Mouse (Mus musculus): ENCODE data around the gene Sfrp4.
"Not testable (repeated sequence)": the region's sequence is repeated elsewhere in the genome, so short reads cannot be mapped to it uniquely, and the experiment has no call there.

Gene Sfrp4

GRCm38 (mm10) chr13:19622573-19623227 is at the start of gene Sfrp4:
Gene Sfrp4, plus strand, starts transcription at chr13:19623104.
- peak; percentile 35 to 66 for DNase-seq (ENCODE audit: low spot score in 2 of 2)

GRCm38 (mm10) chr13:19574723-19575122 is 48.2 kb upstream of the Sfrp4 start:
- DNase-seq (ENCODE audit: low spot score in 2 of 2) = not testable (repeated sequence)

GRCm38 (mm10) chr13:19575947-19576346 is 47.0 kb upstream of the Sfrp4 start:
- DNase-seq (ENCODE audit: low spot score in 2 of 2) = no peak

GRCm38 (mm10) chr13:19590996-19591759 is 31.7 kb upstream of the Sfrp4 start:
- DNase-seq (ENCODE audit: low spot score in 2 of 2) = no peak

- no peak for DNase-seq (ENCODE audit: low spot score in 2 of 2)
Observed at GRCm38 (mm10) chr13:19595141-19595540, 27.8 kb upstream of the Sfrp4 start.

- DNase-seq (ENCODE audit: low spot score in 2 of 2) = no peak
Observed at GRCm38 (mm10) chr13:19599242-19599641, 23.7 kb upstream of the Sfrp4 start.

GRCm38 (mm10) chr13:19602531-19602930 is 20.4 kb upstream of the Sfrp4 start:
- no peak for DNase-seq (ENCODE audit: low spot score in 2 of 2)

GRCm38 (mm10) chr13:19603719-19604118 is 19.2 kb upstream of the Sfrp4 start:
- DNase-seq (ENCODE audit: low spot score in 2 of 2) = no peak

- DNase-seq (ENCODE audit: low spot score in 2 of 2) = no peak
Observed at GRCm38 (mm10) chr13:19604916-19605315, 18.0 kb upstream of the Sfrp4 start.

GRCm38 (mm10) chr13:19608120-19608519 is 14.8 kb upstream of the Sfrp4 start:
- DNase-seq (ENCODE audit: low spot score in 2 of 2) = no peak

GRCm38 (mm10) chr13:19612348-19612747 is 10.6 kb upstream of the Sfrp4 start:
- DNase-seq (ENCODE audit: low spot score in 2 of 2) = no peak

- DNase-seq (ENCODE audit: low spot score in 2 of 2) = no peak
Observed at GRCm38 (mm10) chr13:19612963-19613362, 9.9 kb upstream of the Sfrp4 start.

- DNase-seq (ENCODE audit: low spot score in 2 of 2) = no peak
Observed at GRCm38 (mm10) chr13:19613426-19613825, 9.5 kb upstream of the Sfrp4 start.

- DNase-seq (ENCODE audit: low spot score in 2 of 2) = no peak
Observed at GRCm38 (mm10) chr13:19614311-19614710, 8.6 kb upstream of the Sfrp4 start.

- DNase-seq (ENCODE audit: low spot score in 2 of 2) = no peak
Observed at GRCm38 (mm10) chr13:19618081-19618480, 4.8 kb upstream of the Sfrp4 start.

- no peak for DNase-seq (ENCODE audit: low spot score in 2 of 2)
Observed at GRCm38 (mm10) chr13:19618841-19619215, 4.1 kb upstream of the Sfrp4 start.

- peak; percentile 68 to 83 for DNase-seq (ENCODE audit: low spot score in 2 of 2)
Observed at GRCm38 (mm10) chr13:19619216-19619927, 3.5 kb upstream of the Sfrp4 start, which contains the start of gene Epdr1. Gene Epdr1, minus strand, starts transcription at chr13:19619927.

- DNase-seq (ENCODE audit: low spot score in 2 of 2) = no peak
Observed at GRCm38 (mm10) chr13:19623228-19623905, 463 bp downstream of the Sfrp4 start.

GRCm38 (mm10) chr13:19624632-19625320 is 1.9 kb downstream of the Sfrp4 start:
- no peak for DNase-seq (ENCODE audit: low spot score in 2 of 2)

- DNase-seq (ENCODE audit: low spot score in 2 of 2) = no peak
Observed at GRCm38 (mm10) chr13:19626473-19626872, 3.6 kb downstream of the Sfrp4 start.
